Mouse (Mus musculus) lung, embryonic 16.5 days (tissue): Measurements from ENCODE around the gene Knop1. TPM values are rescaled to one million over a fixed set of nuclear protein-coding genes. Genes with fewer than 3 reads are reported as not detected.

Experiments
- ATAC-seq: fragments of 200-750 bp; cut with Nextera tagmentation; 2 replicates; pipeline ENCODE4 v1.8.0; 2017; ENCODE audit warnings: low read depth, mild to moderate bottlenecking, moderate library complexity
- H3K27ac ChIP-seq: fragments of 300-500 bp; sonication (generic); 2 replicates; pipeline ENCODE4 v1.5.1; 2014; ENCODE audit warnings: mild to moderate bottlenecking, control low read depth, low read length
- H3K27me3 ChIP-seq: fragments of 300-500 bp; sonication (generic); 2 replicates; pipeline ENCODE4 v1.6.1; 2014; ENCODE audit warnings: low read depth, low read length, mixed read lengths; ENCODE audit not compliant: control insufficient read depth, insufficient read depth
- H3K36me3 ChIP-seq: fragments of 300-500 bp; sonication (generic); 2 replicates; pipeline ENCODE4 v1.6.1; 2014; ENCODE audit warnings: low read length; ENCODE audit not compliant: control insufficient read depth, insufficient read depth
- H3K4me1 ChIP-seq: fragments of 300-500 bp; sonication (generic); replicated peaks from 2 replicates; pipeline ENCODE4 v1.6.1; 2014; ENCODE audit warnings: low read length, mixed read lengths; ENCODE audit not compliant: control insufficient read depth, insufficient read depth
- H3K4me2 ChIP-seq: fragments of 300-500 bp; sonication (generic); 2 replicates; pipeline ENCODE4 v1.6.1; 2014; ENCODE audit warnings: low read depth, low read length, control low read depth
- H3K4me3 ChIP-seq: fragments of 300-500 bp; sonication (generic); 2 replicates; pipeline ENCODE4 v1.5.1; 2014; ENCODE audit warnings: mild to moderate bottlenecking, low read length, control low read depth
- H3K9ac ChIP-seq: fragments of 300-500 bp; sonication (generic); 2 replicates; pipeline ENCODE4 v1.6.1; 2014; ENCODE audit warnings: low read length, control low read depth
- H3K9me3 ChIP-seq: fragments of 300-500 bp; sonication (generic); 2 replicates; pipeline ENCODE4 v1.6.1; 2016; ENCODE audit warnings: low read length; ENCODE audit not compliant: control insufficient read depth
- WGBS: fragments of 180-500 bp; shearing (Covaris S2); extraction: QIAGEN DNeasy Blood & Tissue Kit; methylation state at CpG from one replicate; pipeline ENCODE4 v1.1.7; 2014; 5-methylcytosine and 5-hydroxymethylcytosine counted together
- polyA plus RNA-seq: library from polyadenylated mRNA; unstranded; fragments of >200 nt; fragmentation: Nextera tagmentation; extraction: Ambion mirVana; gene quantifications from 2 replicates; pipeline ENCODE4 v1.2.1, GENCODE M21; 2015

Knop1 gene
- polyA plus RNA-seq, result 72.0 and 84.7 TPM in 2 replicates

GRCm38 (mm10) chr7:118855877-118856304 lies at the start of gene Knop1:
Gene Knop1, minus strand, starts transcription at chr7:118856254.
- H3K36me3 ChIP-seq, result peaks cover 7% of the 10 kb centered on the region
- ATAC-seq, result peak; percentile 85

DNA sequence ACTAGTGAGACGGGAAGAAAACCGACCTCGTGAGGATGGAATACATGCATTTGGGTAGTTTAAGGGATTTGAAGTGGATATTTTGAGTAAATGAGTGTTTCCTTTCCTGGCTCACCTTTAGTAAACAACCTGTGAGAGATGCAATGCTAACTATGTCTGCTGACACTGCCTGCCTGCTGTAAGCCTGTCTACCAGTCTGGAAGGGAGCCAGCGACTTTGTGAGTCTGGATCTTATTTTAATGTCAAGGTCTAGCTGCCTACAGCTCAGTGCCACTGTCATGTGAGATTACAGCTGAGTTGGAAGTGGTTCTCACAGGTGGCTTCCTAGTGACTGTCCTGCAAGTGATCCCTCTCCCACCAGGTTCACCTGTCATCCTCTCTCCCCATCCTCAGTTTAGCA lies 48.5 kb upstream of the Knop1 start:
- Histone ChIP-seq H3K4me2 (no peak overlapping the region), H3K27ac (no peak overlapping the region), H3K27me3 (no peaks in the 10 kb centered on the region), H3K36me3 (no peaks in the 10 kb centered on the region), H3K4me3 (no peak overlapping the region), H3K9ac (no peak overlapping the region), H3K4me1 (peaks cover 12% of the 10 kb centered on the region), H3K9me3 (no peaks in the 10 kb centered on the region)
- ATAC-seq, result no peak
- WGBS, result 78% methylated on average over 4 of the region's 4 CpGs

More at GRCm38 (mm10) chr7:118855877-118856304, at the start of gene Knop1:
- Histone ChIP-seq H3K27ac (peak within 1 kb of the TSS; percentile 71), H3K27me3 (no peaks in the 10 kb centered on the region), H3K9me3 (no peaks in the 10 kb centered on the region), H3K4me3 (peak within 1 kb of the TSS; percentile 87), H3K9ac (peak within 1 kb of the TSS; percentile 82), H3K4me1 (peaks cover 14% of the 10 kb centered on the region), H3K4me2 (peak within 1 kb of the TSS; percentile 88)
- WGBS, result under 1% methylated on average over 46 of the region's 46 CpGs

GRCm38 (mm10) chr7:118903879-118904278 lies 47.8 kb upstream of the Knop1 start:
- H3K4me3 ChIP-seq, result no peak overlapping the region
- 83% methylated on average over 9 of the region's 9 CpGs for WGBS
- no peaks in the 10 kb centered on the region for H3K27me3 ChIP-seq
- H3K4me2 ChIP-seq, result no peak overlapping the region
- no peaks in the 10 kb centered on the region for H3K36me3 ChIP-seq
- H3K9ac ChIP-seq, result no peak overlapping the region
- no peaks in the 10 kb centered on the region for H3K9me3 ChIP-seq
- ATAC-seq, result no peak
- peaks cover 12% of the 10 kb centered on the region for H3K4me1 ChIP-seq
- H3K27ac ChIP-seq, result no peak overlapping the region

- H3K36me3 ChIP-seq, result no peaks in the 10 kb centered on the region
- H3K4me2 ChIP-seq, result peak overlapping the region; percentile 43
- WGBS, result 7% methylated on average over 13 of the region's 13 CpGs
- peak overlapping the region; percentile 45 for H3K27ac ChIP-seq
- H3K4me3 ChIP-seq, result peak overlapping the region; percentile 13; the same call in 1 of the 2 replicates
- peak; percentile 94 for ATAC-seq
- H3K27me3 ChIP-seq, result no peaks in the 10 kb centered on the region
- peaks cover 12% of the 10 kb centered on the region for H3K4me1 ChIP-seq
- H3K9me3 ChIP-seq, result no peaks in the 10 kb centered on the region
- no peak overlapping the region for H3K9ac ChIP-seq
These were observed 46.9 kb upstream of the Knop1 start for GRCm38 (mm10) chr7:118902944-118903343.

DNA sequence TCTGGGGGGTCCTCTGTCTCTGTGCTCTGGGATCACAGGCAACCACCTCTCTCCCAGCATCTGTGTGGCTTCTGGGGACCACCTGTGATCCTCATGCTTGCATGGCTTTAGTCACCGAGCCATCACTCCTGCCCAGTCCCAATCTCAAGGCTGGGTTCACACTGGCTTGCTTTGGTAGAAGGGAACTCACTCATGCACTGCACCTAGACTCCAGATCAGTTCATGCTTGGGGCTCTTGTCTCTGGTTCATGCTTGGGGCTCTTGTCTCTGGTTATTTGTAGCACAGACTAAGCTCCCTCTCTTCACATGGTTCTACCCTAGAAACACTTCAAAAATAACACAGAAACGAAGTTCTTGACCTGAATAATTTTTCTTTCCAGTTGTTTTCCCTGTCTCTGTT lies 44.0 kb upstream of the Knop1 start:
- Histone ChIP-seq H3K4me1 (peaks cover 19% of the 10 kb centered on the region), H3K36me3 (no peaks in the 10 kb centered on the region), H3K4me2 (no peak overlapping the region), H3K9ac (no peak overlapping the region), H3K27me3 (no peaks in the 10 kb centered on the region), H3K9me3 (no peaks in the 10 kb centered on the region), H3K4me3 (no peak overlapping the region), H3K27ac (no peak overlapping the region)
- 76% methylated on average over 2 of the region's 2 CpGs for WGBS
- no peak for ATAC-seq

GRCm38 (mm10) chr7:118898063-118898462 lies 42.0 kb upstream of the Knop1 start:
- H3K4me3 ChIP-seq, result no peak overlapping the region
- ATAC-seq, result no peak
- no peak overlapping the region for H3K4me2 ChIP-seq

DNA sequence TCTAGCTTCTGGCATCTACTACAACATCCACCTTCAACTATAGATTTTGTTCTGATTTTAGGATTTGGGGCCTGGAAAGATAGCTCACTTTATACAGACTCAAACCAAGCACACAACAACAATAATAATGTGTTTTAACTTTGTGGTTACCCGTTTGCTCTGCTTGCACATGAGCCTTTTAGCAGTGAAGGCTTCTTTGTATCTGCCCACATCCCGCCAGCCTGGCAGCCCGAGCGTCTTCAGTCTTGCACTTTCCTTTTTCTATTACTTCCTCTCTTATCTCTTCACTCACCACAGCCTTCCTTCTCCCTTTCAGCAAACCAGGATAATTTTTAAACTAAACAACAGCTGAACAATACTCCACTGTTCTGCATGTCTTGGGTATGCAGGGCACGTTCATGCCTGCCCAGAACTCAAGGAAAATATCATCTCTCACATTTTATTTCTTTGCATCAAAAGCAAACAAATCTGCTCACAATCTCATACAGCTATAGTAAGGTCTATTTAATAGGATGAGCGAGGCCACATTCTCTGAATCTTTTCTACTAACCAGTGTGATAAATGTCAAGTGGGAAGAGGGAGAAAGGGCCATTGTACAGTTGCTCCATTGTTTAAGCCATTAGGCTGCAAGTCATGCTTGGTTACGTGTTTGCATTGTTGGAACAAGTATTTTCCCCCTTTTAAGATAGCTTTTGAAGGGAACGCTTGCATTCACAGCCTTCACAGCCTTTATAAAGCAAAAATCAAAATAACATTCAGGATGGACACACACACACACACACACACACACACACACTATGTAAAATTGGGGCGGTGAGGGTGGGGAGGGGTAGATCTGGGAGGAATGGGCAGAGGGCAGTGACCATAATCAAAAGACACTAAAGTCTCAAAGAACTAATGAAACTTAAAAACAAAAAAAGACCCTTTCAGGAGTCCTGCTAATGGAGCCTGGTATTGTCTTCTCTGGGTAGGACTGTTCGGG lies 39.7 kb upstream of the Knop1 start:
- peak; percentile 47; the same call in 1 of the 2 replicates for ATAC-seq
- whole genome bisulfite sequencing, result 39% methylated on average over 10 of the region's 10 CpGs

More at GRCm38 (mm10) chr7:118898063-118898462, 42.0 kb upstream of the Knop1 start:
- Histone ChIP-seq H3K36me3 (no peaks in the 10 kb centered on the region), H3K4me1 (peaks cover 16% of the 10 kb centered on the region), H3K9me3 (no peaks in the 10 kb centered on the region), H3K9ac (no peak overlapping the region), H3K27ac (no peak overlapping the region), H3K27me3 (no peaks in the 10 kb centered on the region)

DNA sequence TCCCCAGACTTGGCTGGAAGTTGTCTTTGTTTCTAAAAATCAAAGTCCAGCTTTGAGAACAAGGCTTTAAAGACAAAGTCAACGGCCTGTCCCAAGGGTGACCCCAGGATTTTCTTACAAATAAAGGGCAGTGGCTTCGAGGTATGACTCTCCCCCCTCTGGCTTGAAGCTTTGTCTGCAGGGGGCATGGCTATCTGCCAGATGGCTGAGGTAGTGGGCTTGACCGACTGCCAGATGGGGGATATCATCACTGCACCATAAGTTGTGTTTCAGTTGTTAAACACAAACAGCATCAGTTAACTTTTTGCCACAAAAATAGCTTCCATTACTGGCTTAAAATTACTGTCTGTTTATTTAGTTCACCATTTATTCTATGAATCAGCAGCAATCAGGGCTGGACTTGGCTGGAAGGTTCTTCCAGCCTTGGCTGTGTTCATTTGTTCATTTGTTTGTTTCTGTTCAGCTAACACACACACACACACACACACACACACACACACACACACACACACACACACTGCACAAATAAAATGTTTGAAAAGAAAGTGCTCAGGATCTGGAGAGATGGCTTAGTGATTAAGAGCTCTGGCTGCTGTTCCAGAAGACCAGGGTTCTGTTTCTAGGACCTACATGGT lies 33.1 kb upstream of the Knop1 start:
- H3K9ac ChIP-seq, result no peak overlapping the region
- peak overlapping the region; percentile 66; the same call in 1 of the 2 replicates for H3K27ac ChIP-seq
- no peak overlapping the region for H3K4me3 ChIP-seq
- no peak overlapping the region for H3K4me2 ChIP-seq
- ATAC-seq, result peak; percentile 47
- H3K4me1 ChIP-seq, result peaks cover 7% of the 10 kb centered on the region; the same call in 1 of the 2 replicates
- 6% methylated on average over 3 of the region's 3 CpGs for WGBS
- no peaks in the 10 kb centered on the region for H3K27me3 ChIP-seq
- H3K36me3 ChIP-seq, result no peaks in the 10 kb centered on the region
- H3K9me3 ChIP-seq, result no peaks in the 10 kb centered on the region

More for the DNA sequence above, 39.7 kb upstream of the Knop1 start:
- H3K4me1 ChIP-seq, result peaks cover 9% of the 10 kb centered on the region
- no peak overlapping the region for H3K4me2 ChIP-seq
- H3K27ac ChIP-seq, result peak overlapping the region; percentile 32; the same call in 1 of the 2 replicates
- H3K9me3 ChIP-seq, result no peaks in the 10 kb centered on the region
- H3K4me3 ChIP-seq, result no peak overlapping the region
- H3K27me3 ChIP-seq, result no peaks in the 10 kb centered on the region
- no peak overlapping the region for H3K9ac ChIP-seq
- H3K36me3 ChIP-seq, result no peaks in the 10 kb centered on the region
